ENCODE assay signal across 8 mouse cellular contexts in the genomic region with DNA sequence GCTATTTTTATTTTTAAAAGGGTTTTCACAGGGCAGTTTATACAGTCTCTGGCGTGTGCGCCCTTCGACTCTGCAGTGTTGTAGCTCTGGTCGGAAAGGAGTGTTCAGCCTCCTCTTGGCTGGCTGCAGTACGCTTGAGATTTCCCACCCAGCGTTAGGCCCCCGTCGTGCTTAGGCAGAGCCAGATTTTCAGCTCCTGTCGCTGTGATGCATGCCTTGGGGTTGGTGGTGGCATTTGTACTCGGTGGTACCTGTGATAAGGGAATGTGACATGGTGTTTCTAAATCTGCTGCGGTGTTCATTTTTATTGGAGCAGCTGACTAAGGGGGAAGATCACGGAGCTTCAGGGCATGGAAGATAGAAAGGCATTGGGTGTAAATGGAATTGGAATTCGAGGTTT.
DNase-seq lines count a peak whose midpoint lies in the region; ATAC-seq and TF ChIP-seq lines count a peak whose summit lies in the region.

No protein-coding gene starts in this region.

- no peak for ATAC-seq in embryonic facial prominence, embryonic 15.5 days (ENCODE audit: insufficient number of reproducible peaks, low FRiP score, low TSS enrichment, low read depth)
- ATAC-seq in limb, embryonic 11.5 days (ENCODE audit: insufficient number of reproducible peaks, low FRiP score, low TSS enrichment, low read depth) = no peak

- H3K9ac ChIP-seq in embryonic facial prominence, embryonic 15.5 days = no peak overlapping the region
- H3K9ac ChIP-seq in limb, embryonic 11.5 days (ENCODE audit: low read length) = no peak overlapping the region

- no peaks in the 10 kb centered on the region; the same call in 1 of the 2 replicates for H3K36me3 ChIP-seq in E14TG2a.4 (ENCODE audit: insufficient read depth, low read length)
- no peaks in the 10 kb centered on the region for H3K36me3 ChIP-seq in embryonic facial prominence, embryonic 15.5 days
- H3K36me3 ChIP-seq in limb, embryonic 11.5 days (ENCODE audit: control insufficient read depth, insufficient read depth, low read length) = no peaks in the 10 kb centered on the region

- intact Hi-C loops in heart, postnatal 25 days (cut with DNase I) = loop anchor here (5.0 kb wide), 1 partner anchor 42 kb away; no protein-coding TSS in a partner anchor

- H3K27ac ChIP-seq in embryonic facial prominence, embryonic 15.5 days (replicated peaks) = peak overlapping the region; percentile 52
- H3K27ac ChIP-seq in limb, embryonic 11.5 days (replicated peaks; ENCODE audit: low read depth, low read length) = peak overlapping the region; percentile 75

- no peaks in the 10 kb centered on the region for H3K27me3 ChIP-seq in E14TG2a.4 (ENCODE audit: insufficient read depth, low read length)
- no peaks in the 10 kb centered on the region for H3K27me3 ChIP-seq in embryonic facial prominence, embryonic 15.5 days
- no peaks in the 10 kb centered on the region for H3K27me3 ChIP-seq in limb, embryonic 11.5 days (ENCODE audit: control insufficient read depth, insufficient read depth, low read length)

- 40% methylated on average over 13 of the region's 13 CpGs for WGBS in embryonic facial prominence, embryonic 15.5 days
- 40% methylated on average over 13 of the region's 13 CpGs for WGBS in limb, embryonic 11.5 days

- no peak for TF ChIP-seq CTCF in E14TG2a.4 (conservative IDR thresholded peaks at IDR 0.05; ENCODE audit: low read length)

- 0 out of 2 replicates have a peak overlapping the region, but pooled peaks have one; percentile 20 for H3K4me3 ChIP-seq in E14TG2a.4 (replicated peaks; ENCODE audit: low read length)
- no peak overlapping the region for H3K4me3 ChIP-seq in embryonic facial prominence, embryonic 15.5 days (replicated peaks)
- H3K4me3 ChIP-seq in limb, embryonic 11.5 days (ENCODE audit: low read depth, low read length) = no peak overlapping the region

- peaks cover 46% of the 10 kb centered on the region for H3K4me1 ChIP-seq in E14TG2a.4 (replicated peaks; ENCODE audit: low read depth, low read length)
- peaks cover 46% of the 10 kb centered on the region for H3K4me1 ChIP-seq in embryonic facial prominence, embryonic 15.5 days
- H3K4me1 ChIP-seq in limb, embryonic 11.5 days (ENCODE audit: control insufficient read depth, insufficient read depth, low read length) = peaks cover 32% of the 10 kb centered on the region

- H3K4me2 ChIP-seq in embryonic facial prominence, embryonic 15.5 days (replicated peaks) = no peak overlapping the region; the same call in 1 of the 2 replicates
- no peak overlapping the region for H3K4me2 ChIP-seq in limb, embryonic 11.5 days (ENCODE audit: low read depth, severe bottlenecking)

- no peaks in the 10 kb centered on the region for H3K9me3 ChIP-seq in E14TG2a.4 (ENCODE audit: low read length)
- H3K9me3 ChIP-seq in embryonic facial prominence, embryonic 15.5 days (replicated peaks) = no peaks in the 10 kb centered on the region
- no peaks in the 10 kb centered on the region for H3K9me3 ChIP-seq in limb, embryonic 11.5 days (ENCODE audit: control insufficient read depth, low read length)

- peak; percentile 91 for DNase-seq in heart, adult 11 months
- no peak for DNase-seq in heart, postnatal 25 days (ENCODE audit: low spot score)
- no peak for DNase-seq in limb, embryonic 11.5 days (ENCODE audit: low spot score)
- DNase-seq in adrenal gland, postnatal 14 days = no peak
- no peak for DNase-seq in gastrocnemius, adult 8-10 months (ENCODE audit: low spot score in 2 of 2)
- DNase-seq in embryo, embryonic 10 days (ENCODE audit: low spot score) = no peak
